Mouse (Mus musculus) testis, adult 2 months (tissue): ENCODE data around the gene Slc35e1. TPM values are rescaled to one million over a fixed set of nuclear protein-coding genes. Genes with fewer than 3 reads are reported as not detected.
A peak's percentile ranks its signal among the peaks of the same experiment; 100 is the strongest.

Source experiments
- H3K27ac ChIP-seq: fragments of 200-500 bp; 2 replicates; pipeline ENCODE4 v1.5.1; 2012; ENCODE audit warnings: low read depth, low read length; ENCODE audit not compliant: control insufficient read depth, insufficient read depth
- H3K27me3 ChIP-seq: fragments of 200-500 bp; 2 replicates; pipeline ENCODE4 v1.6.1; 2012; ENCODE audit warnings: mild to moderate bottlenecking, low read length, moderate library complexity; ENCODE audit not compliant: control insufficient read depth, insufficient read depth
- H3K36me3 ChIP-seq: fragments of 200-500 bp; 2 replicates; pipeline ENCODE4 v1.6.1; 2012; ENCODE audit warnings: mild to moderate bottlenecking, low read length; ENCODE audit not compliant: control insufficient read depth, insufficient read depth
- H3K4me1 ChIP-seq: fragments of 200-500 bp; 2 replicates; pipeline ENCODE4 v1.6.1; 2012; ENCODE audit warnings: low read length; ENCODE audit not compliant: control insufficient read depth, insufficient read depth
- H3K4me3 ChIP-seq: fragments of 200-500 bp; 2 replicates; pipeline ENCODE4 v1.5.1; 2012; ENCODE audit warnings: low read depth, mild to moderate bottlenecking, low read length, moderate library complexity, mixed read lengths; ENCODE audit not compliant: control insufficient read depth
- CTCF ChIP-seq: fragments of 200-500 bp; IDR thresholded peaks from 2 replicates; pipeline ENCODE4 v1.5.1; 2012; ENCODE audit warnings: low read depth, mild to moderate bottlenecking, inconsistent platforms, low read length, moderate library complexity; ENCODE audit not compliant: control insufficient read depth, insufficient read depth, insufficient replicate concordance
- POLR2A ChIP-seq: fragments of 200-500 bp; IDR thresholded peaks from 2 replicates; pipeline ENCODE4 v1.6.1; 2012; ENCODE audit warnings: low read depth, mild to moderate bottlenecking, inconsistent platforms, low read length, moderate library complexity; ENCODE audit not compliant: control insufficient read depth
- polyA plus RNA-seq: library from polyadenylated mRNA; depleted of rRNA; stranded (reverse); fragments of >200 nt; gene quantifications from 2 replicates; pipeline ENCODE4 v1.2.3, GENCODE M21; 2012

Slc35e1 gene
- polyA plus RNA-seq, 1 experiment: 10.4 TPM

DNA sequence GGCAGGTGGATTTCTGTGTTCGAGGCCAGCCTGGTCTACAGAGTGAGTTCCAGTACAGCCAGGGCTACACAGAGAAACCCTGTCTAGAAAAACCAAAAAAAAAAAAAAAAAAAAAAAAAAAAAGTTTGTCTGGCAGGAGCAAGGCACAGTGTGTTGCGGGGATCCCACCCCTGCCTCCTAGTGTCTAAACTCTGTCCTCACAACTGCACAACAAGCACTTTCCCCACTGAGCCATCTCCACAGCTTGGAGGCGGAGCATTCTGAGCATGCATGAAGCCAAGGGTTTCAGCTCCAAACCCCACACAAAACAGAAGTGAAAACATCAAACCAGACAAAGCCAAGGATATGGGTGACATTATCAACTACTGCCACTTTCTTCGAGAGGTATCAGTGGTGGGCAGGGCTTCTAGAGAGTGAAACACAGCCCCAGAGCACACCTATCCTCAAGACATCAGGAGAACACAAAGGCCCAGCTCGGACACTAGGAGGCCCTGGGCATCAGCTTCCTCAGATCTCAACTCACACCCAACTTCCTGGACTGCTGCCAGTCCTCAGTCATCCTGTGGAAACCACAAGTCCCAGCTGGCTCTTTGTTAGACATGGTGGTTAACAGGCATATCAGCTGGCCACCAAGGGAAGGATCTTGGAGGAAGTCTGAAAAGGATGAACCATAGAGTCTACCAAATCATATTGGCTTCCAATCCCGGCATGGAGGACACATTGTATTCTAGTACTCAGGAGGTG lies 6.8 kb downstream of the Slc35e1 start:
- H3K4me1 ChIP-seq: no peaks in the 10 kb centered on the region; the same call in 1 of the 2 replicates
- H3K27me3 ChIP-seq: no peaks in the 10 kb centered on the region
- TF ChIP-seq CTCF (no peak), POLR2A (no peak)
- H3K36me3 ChIP-seq: peaks cover 3% of the 10 kb centered on the region
- no peak overlapping the region for H3K4me3 ChIP-seq
- H3K27ac ChIP-seq: no peak overlapping the region

DNA sequence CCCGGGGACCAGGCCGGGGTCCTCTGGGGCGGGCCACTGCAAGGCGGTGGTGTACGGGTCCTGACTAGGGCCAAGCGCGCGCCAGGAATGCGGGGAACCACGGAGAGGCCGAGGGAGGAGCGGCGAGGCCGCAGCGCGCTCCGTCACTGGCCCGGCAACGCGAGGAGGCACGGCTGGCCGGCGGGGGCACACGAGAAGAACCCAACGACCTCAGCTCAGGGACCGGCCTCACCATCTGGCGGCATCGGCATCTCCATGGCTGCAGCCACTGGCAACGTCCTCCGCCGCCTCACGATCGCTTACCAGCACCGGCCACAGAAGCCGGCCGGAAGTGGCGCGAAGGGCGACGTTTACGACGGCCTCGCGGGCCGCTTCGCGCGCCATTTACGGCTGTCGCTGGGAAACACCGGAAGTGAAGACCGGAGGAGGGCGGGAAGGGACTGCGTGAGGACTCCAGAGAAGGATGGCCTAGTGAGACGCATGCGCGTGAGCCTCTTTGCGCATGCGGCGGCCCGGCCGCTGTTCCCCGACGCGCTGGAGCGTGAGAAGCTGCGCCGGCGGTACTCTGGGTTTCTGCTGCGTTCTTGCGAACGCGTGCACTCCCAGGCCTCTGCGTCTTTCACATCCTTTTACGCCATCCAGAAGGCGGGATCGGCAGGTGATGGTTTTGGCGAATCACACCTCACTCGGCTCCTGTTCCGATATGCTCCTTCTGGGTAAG lies 17.4 kb downstream of the Slc35e1 start, which contains the start of gene Cherp:
Gene Cherp (minus strand): TSS at position 401 of the 721 bp plus-strand sequence.
- TF ChIP-seq CTCF (no peak), POLR2A (peak; percentile 94)
- peak within 1 kb of the TSS; percentile 90 for H3K4me3 ChIP-seq
- H3K27me3 ChIP-seq: no peaks in the 10 kb centered on the region
- peak within 1 kb of the TSS; percentile 85 for H3K27ac ChIP-seq
- H3K4me1 ChIP-seq: peaks cover 5% of the 10 kb centered on the region
- H3K36me3 ChIP-seq: peaks cover 2% of the 10 kb centered on the region; the same call in 1 of the 2 replicates

DNA sequence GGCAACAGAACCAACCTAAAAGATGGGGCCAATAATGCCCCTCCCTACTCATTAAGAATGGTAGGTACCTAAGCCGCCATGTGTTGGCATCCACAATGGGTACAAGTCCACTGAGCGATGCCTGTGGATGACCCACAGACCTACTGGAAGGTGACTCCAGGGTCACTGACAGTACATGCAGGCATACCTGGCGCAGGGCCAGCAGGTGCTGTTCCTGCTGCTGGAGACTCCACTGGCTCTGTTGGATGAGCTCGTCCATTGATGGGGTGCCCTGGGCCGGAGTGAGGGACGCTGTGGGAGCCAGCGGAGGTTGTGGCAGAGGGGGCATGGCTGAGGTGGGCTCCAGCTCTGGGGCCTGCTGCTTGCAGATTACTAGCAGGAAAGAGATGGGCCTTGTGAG lies 21.7 kb downstream of the Slc35e1 start:
- Histone ChIP-seq H3K4me1 (peaks cover 4% of the 10 kb centered on the region), H3K27ac (no peak overlapping the region), H3K4me3 (no peak overlapping the region), H3K27me3 (no peaks in the 10 kb centered on the region), H3K36me3 (peaks cover 9% of the 10 kb centered on the region)
- TF ChIP-seq POLR2A (no peak), CTCF (no peak)

DNA sequence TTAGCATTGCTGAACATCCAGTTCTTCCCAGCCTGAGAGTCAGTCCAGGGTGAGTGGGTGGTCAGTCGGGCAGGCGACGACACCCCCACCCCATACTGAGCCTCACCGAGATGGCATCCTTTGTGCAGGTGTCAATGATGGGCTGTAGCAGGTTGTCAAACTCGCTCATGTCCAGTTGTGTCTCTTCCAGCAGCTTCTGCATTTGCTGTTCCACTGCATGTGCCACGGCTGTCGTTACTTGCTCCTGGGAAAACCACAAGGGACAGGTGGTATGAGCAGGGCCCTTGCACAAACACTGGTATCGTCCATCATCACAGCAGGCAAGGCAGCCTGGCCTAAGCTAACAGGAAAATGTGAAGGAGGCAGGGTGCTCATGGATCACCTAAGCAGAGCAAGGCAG lies 22.4 kb downstream of the Slc35e1 start:
- no peak for TF ChIP-seq CTCF
- Histone ChIP-seq H3K4me1 (peaks cover 4% of the 10 kb centered on the region), H3K4me3 (no peak overlapping the region), H3K27me3 (no peaks in the 10 kb centered on the region), H3K36me3 (peaks cover 9% of the 10 kb centered on the region), H3K27ac (no peak overlapping the region)

DNA sequence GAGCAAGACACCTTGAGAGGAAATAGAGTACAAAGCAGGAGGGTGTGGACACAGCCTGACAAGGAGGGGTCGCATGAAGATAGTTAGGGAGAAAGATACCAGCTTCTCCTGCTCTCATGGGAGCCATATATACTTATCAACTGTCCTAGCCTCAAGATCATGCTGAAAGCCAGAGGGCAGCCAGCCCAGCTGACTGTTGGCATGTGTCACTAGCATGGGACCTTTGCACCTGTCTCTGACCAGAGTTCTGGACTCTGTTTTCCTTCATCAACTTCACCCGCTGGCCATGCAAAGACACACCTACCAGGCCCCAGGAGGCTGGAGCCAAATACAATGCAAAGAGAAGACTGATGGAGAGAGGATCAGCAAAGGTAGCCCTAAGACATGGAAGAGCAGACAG lies 23.2 kb downstream of the Slc35e1 start:
- Histone ChIP-seq H3K4me1 (peaks cover 2% of the 10 kb centered on the region), H3K27ac (no peak overlapping the region), H3K36me3 (peaks cover 9% of the 10 kb centered on the region), H3K4me3 (no peak overlapping the region), H3K27me3 (no peaks in the 10 kb centered on the region)
- TF ChIP-seq CTCF (no peak), POLR2A (no peak)

DNA sequence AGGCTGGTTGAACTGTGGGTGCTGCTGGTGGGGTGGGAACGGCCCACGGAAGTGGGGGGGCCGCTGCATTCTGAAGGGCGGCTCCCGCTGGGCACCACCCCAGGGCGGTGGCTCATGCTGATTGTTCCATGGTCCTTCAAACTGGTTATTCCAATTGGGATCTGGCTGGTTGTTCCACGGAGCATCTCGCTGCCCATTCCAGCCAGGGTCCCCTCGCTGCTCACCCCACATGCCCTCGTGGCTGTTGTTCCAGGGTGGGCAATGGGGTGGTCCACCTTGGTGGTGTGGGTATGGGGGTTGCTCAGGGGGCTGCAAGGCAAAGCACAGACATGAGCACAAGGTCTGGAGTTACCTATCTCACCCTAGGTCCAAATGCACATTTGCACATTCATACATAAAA lies 28.2 kb downstream of the Slc35e1 start:
- H3K4me3 ChIP-seq: no peak overlapping the region
- H3K36me3 ChIP-seq: peaks cover 6% of the 10 kb centered on the region
- H3K27ac ChIP-seq: no peak overlapping the region
- no peaks in the 10 kb centered on the region for H3K27me3 ChIP-seq
- no peak for TF ChIP-seq CTCF
- no peak for TF ChIP-seq POLR2A
- H3K4me1 ChIP-seq: no peaks in the 10 kb centered on the region

DNA sequence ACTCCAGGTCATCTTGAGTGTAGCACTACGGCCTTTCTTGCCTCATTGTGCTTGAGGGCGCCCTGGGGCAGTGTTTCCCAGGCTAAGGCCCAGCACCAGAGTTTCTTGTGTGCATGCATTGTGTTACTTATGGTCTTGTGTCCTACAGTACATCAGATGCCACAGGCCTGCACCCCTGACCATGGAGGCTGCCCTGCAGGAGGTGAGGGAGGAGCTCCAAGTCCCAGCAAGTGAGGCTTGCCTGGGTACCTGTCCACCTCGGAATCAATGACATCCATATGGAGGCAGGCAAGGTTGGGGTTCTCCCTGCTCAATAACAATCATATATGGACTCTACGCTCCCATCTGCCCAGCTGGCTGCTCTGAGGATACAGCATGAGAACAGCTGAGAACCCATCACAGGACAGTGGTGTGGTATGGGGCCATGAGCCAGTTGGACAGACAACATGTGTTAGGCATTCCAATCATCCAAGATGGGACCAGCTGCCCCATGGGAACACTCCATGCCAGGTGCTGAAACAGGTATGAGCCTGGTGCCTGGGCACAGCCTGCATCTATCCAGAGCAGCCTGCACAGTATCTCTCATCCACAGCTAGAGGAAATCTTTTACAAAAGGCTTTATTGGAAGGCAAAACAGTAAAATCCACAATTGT lies 32.4 kb downstream of the Slc35e1 start:
- Histone ChIP-seq H3K27ac (no peak overlapping the region), H3K27me3 (no peaks in the 10 kb centered on the region), H3K36me3 (peaks cover 2% of the 10 kb centered on the region), H3K4me1 (no peaks in the 10 kb centered on the region), H3K4me3 (no peak overlapping the region)
- TF ChIP-seq POLR2A (no peak), CTCF (no peak)
